Mouse (Mus musculus): ENCODE measurements at regions not wholly inside any gene's neighbourhood (a gene's known extent, or its start where the extent isn't known, plus 50 kb on each side); places are given as distances from the start of the nearest gene placed in this dataset.

DNA sequence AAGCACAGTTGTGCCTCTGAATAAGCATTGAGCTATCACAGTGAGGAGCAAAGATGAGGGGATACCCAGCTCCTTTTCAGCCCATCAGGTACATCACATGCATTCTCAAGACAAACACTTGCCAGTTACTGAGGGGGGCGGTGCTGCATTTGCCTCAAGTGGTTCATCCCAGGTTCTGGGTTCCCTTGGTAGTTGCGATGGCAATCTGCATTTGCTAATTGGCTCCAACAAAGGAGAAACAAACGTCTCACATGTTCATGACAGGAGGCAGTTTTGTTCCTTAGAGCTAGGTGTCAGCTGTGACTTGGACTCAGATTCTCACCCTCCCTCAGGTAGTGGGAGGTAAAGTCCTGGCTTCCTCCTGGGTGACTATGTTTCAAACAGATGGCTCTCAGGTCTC lies 425.5 kb downstream of the 1810013L24Rik start:
- no peak for DNase-seq (ENCODE audit: low spot score in 2 of 2)

DNA sequence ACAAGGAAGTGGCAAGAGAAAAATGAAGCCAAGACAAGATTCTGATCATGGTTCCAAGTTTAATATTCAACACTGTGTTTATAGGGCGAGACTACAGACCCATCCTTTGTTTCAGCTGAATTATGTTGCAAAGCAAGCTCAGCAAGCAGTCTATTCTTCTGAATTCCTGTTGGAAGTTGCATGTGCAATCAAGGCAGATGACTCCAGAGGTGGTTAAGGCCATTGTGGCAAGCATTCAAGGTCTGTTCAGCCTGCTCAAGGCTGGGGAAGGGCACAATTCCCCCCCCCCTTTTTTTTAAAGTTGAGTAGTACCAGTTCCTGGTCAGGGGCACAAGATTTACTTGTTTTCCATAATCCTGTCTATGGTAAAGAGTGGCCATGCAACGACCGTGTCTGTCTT lies 431.1 kb downstream of the 1810013L24Rik start:
- no peak for DNase-seq (ENCODE audit: low spot score in 2 of 2)

DNA sequence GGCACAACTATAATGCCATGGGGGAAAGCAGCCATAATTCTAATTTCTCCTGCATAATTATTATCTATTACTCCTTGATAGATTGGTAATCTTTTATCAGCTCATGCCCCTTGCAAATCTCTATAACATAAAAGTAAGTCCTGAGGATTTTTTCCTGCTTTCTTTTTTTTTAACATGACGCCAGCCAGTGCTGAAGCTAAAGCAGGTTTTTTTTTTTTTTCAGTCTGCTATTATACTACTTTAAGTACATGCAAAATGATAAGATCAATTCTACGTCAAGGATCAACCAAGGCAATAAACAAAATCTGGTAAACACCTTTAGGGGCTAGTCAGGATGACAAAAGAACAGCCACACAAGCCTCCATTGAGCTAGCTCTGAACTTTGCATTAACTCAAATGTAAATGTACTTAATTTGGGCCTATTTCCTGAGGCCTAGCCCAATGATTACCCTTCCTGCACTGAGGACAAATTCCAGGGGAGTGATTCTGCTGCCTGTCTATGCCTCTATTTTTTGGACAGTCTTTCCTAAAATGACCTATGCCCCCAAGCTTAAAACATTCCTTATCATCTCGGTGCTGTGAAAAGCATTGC lies 434.8 kb downstream of the 1810013L24Rik start:
- no peak for DNase-seq (ENCODE audit: low spot score in 2 of 2)

DNA sequence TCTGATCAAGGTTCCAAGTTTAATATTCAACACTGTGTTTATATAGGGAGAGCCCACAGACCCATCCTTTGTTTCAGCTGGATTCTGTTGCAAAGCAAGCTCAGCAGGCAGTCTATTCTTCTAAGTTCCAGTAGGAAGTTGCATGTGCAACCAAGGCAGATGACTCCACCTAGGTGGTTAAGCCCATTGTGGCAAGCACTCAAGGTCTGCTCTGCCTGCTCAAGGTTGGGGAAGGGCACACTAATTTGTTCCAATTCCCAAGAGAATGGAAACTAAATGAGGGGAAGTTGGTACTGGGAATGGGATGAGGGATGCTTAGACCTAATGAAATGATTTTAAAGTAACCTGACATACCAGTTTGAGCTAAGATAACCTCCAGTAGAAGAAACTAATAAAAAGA lies 437.3 kb downstream of the 1810013L24Rik start:
- DNase-seq (ENCODE audit: low spot score in 2 of 2) = no peak

DNA sequence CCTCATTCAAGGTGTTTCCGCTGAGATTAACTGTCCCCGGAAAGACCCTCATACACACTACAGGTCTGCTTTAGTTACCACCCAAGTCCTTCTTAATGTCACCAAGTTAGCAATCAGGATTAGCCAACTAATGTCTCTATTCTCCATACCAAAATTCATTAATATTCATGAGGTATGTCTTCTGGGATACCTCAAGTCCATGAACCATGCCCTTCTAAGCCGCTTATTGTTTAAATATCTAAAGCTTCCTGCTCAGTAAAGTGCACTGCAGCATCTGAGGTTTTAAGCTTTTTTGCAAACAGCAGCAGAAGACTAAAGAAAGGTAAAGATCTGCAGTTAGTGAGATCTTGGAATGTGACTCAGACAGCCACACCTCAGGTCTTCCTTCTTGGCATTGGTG lies 440.2 kb downstream of the 1810013L24Rik start:
- DNase-seq (ENCODE audit: low spot score in 2 of 2) = no peak

DNA sequence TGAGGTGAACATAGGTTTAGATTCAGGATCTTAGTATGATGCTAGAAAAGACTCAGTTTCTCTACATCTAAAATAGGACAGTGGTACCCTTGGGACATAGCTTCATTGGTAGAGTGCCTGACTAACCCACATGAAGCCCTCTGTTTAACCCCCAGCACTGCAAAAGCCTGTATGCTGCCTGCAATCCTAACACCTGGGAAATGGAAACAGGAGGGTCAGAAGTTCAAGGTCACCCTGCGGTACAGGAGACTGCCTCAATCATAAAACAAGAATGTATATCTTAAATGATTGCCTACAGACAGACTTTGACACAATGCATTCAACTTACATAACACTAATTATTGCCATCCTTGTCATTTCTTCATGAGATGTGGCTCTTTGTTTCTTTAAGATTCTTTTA lies 440.8 kb downstream of the 1810013L24Rik start:
- no peak for DNase-seq (ENCODE audit: low spot score in 2 of 2)

DNA sequence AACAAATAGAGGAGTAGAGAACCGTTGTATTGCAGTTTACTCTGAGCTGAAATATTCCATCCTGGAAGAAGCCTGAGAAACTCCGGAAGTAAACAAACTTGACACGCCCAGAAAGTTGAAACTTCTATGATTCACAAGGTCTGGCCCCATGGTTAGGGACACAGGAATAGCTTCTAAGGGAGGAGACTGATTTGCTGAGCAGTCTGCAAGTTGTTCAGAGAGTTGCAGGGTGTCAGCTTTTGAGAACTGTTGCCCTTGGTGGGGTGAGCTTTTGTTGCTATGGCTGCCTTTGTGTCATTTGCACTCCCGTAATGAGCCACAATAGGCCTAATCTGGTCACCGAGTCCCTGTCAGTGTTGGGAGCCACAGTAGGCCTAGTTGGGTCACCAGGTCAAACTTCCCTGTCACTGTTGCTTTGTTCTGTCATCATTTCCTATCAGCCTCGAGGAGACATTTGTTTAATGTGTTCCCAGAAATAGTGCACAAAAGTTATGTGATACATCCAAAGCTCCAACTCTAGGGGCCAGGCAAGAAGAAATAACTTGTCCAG lies 443.9 kb downstream of the 1810013L24Rik start:
- no peak for DNase-seq (ENCODE audit: low spot score in 2 of 2)

DNA sequence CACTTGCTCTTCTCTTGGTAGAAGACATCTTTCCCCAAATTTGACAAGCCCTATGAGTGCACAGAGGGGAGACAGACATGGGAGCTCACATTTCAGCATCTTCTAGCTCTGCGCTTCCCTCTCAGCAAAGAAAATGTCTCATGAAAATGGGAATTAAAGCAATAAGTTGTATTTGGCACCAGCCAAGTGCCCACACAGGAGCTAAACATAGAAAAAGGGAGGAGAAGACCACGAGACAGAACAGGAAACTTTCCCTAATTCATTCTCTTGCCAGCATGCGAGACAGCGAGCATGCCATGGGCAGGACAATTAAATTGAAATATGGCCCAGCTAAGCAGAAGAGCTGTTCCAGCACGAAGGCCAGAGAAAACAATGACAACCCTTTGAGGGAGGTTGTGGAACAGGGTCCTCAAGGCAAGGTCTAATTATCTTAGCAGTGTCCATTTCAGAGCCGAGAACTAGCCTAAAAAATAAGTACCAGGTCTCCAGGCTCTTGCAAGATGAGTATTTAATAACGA lies 444.7 kb downstream of the 1810013L24Rik start:
- DNase-seq (ENCODE audit: low spot score in 2 of 2) = no peak

DNA sequence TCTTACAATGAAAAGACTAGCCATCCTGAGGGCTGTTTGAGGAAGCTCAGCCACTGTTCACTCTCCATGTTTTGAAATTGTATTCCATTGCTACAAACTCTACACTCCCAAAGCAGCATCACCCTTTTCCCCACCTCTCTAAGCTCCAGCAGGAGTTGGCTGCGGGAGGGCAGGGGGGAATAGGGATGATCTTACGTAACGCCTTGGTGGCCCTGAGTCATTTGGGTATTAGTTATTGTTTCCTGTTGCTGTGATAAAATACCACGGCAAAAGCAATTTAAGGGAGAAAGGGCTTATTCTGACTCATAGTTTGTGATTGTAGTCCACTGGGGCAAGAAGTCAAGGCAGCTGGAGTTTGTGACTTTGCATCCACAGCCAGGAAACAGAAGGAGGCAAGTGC lies 445.5 kb downstream of the 1810013L24Rik start:
- no peak for DNase-seq (ENCODE audit: low spot score in 2 of 2)

DNA sequence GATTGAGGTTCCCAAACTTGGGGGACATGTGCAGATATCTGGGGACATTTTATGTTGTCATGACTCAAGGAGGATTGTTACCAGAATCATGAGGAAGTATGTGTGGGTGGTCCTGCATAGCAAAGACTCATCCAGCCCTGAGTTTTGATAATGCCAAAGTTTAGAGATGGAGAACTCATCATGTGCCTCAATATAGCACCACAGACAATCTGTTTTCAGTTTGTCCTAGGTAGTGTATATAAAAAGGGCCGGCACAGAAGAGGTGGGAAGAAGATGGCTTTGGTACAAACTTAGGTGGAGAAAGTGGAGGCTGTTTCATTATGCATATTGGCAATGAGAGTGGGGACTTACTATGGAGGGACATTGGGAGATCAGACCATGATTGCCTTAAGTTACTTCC lies 447.2 kb downstream of the 1810013L24Rik start:
- no peak for DNase-seq (ENCODE audit: low spot score in 2 of 2)

DNA sequence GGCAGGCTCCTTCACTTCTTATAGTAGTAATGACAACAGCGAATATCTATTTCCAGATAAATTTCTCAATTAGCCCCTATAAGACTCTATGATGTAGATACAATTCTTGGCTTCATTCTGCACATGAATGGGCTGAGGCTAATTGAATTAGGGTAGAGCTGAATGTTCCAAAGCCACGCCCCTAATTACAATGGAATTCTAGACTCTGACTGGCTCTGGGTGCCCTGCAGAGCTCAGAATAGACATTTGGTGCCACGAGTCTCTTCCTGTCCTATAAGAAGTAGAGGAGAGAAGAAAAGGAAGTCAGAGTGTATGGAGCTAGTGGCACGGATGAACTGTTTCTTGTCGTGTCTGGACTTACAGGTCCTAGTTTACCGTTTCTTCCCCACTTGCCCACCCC lies 449.8 kb downstream of the 1810013L24Rik start:
- DNase-seq (ENCODE audit: low spot score in 2 of 2) = no peak

DNA sequence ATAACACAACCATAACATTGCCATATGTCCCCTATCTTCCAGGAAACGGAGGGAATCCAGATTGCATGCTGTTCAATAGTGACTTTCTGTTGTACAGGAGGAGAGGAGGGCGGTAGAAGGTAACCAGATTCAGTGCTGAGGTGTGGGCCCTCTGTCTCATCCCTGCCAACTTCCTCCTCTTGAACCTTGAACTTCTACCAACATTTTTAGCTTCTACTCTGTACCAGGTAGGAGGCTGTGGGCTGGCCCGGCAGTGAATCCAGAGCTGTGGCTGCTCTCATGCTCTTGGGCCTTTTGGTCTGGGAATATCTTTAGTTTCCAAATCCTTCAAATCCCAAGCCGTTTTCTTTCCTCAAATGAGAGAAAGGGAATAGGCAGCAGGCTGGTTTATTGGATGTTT lies 450.5 kb downstream of the 1810013L24Rik start:
- no peak for DNase-seq (ENCODE audit: low spot score in 2 of 2)

DNA sequence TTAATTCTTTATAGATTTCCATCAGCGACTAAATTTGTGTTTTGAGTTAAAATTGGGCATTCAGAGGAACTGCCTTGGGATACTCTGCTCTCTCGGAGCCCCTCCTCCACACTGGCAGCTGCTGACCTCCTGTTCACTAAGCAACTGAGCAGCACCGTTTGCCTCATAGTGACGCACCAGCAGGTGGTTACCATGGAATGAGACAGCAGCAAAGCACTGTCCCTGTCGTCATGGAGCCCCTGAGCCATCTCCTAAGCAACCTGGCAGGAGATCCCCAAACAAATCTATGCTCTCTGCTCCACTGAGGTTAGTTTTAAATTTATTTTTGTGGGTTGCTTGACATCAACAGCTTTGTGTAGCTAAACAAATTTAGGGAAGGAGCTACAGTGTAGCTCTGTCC lies 451.0 kb downstream of the 1810013L24Rik start:
- no peak for DNase-seq (ENCODE audit: low spot score in 2 of 2)

DNA sequence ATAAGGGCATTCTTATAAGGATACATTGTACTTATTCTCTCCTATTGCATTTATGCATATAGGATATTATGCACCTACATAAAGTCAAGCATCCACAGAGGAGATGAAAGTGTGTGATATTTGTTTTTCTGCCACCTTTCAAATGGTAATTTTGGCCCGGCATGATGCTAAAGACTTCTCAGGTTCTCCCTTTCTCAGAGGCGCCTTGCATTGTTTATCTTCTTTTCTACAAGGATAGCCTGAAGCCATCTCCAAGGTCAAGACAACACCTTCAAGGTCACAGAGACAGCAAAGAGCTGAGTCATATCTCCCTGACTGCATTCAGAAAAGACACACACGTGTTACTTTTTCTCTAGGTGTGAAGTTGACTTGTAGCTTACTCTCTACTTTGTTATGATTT lies 454.5 kb downstream of the 1810013L24Rik start:
- DNase-seq (ENCODE audit: low spot score in 2 of 2) = no peak

DNA sequence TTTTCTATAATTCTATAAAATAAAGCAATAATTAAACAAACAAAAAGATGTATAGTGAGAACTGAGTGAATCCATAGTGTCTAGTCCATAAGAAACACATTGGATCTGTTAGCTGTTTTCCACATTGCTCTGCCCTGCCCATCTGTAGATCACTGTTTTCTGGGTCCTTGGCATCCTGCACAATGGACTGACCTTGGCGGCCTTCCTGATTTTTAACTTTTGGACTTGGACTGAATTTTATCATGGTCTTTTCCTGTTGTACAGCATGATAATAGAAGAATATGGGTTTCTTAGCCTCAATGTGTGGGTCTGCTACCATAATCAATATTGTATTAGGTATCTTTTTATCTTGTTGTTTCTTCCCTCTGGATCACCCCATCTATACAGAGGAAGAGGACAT lies 456.0 kb downstream of the 1810013L24Rik start:
- no peak for DNase-seq (ENCODE audit: low spot score in 2 of 2)

DNA sequence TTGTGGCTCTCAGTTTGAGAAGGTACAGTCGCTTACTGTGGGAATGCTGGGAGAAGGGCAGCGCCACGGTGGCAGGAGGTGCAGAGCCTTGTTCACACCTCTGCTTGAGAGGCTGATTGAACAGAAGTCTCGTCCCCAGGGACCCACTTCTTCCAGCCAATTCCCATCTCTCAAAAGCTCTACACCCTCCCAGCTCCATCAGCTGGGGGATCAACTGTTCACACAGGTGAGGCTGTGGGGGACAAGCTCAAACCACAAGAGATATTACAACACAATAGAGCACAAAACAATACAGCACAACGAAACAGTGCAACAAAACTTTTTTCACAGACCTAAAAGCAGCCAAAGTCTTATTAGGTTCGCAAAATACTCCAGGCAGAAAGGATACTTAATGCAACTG lies 457.7 kb downstream of the 1810013L24Rik start:
- no peak for DNase-seq (ENCODE audit: low spot score in 2 of 2)

DNA sequence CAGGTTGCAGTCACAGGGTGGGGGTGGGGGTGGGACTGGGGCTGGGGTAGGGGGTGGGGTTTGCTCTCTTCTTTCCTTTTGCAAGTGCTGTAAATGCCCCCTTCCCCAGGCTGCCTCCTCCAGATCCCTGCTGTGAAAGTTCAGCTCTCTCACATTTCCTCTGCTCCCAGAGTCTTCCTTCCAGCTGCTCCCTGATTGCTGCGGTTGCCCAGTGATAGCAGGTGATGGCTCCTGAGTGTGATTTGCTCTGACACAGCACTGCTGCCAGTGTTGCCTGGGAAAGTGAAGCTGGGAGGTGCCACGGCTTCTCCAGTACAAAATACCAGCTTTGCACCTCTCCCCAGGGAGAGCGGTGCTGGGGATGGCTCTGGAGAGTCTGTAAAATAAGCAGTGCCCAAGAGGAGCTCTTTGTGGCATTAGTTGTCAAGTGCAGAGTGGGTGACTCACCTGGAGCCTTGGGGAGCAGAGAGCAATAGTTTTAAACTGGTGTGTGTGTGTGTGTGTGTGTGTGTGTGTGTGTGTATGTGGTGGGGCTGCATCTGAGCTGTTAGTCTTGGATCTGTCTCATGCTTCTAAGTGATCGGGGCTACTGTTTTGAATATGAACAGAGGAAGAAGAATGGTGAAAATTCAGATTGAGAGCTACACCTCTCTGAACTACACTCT lies 461.6 kb downstream of the 1810013L24Rik start:
- no peak for DNase-seq (ENCODE audit: low spot score in 2 of 2)

DNA sequence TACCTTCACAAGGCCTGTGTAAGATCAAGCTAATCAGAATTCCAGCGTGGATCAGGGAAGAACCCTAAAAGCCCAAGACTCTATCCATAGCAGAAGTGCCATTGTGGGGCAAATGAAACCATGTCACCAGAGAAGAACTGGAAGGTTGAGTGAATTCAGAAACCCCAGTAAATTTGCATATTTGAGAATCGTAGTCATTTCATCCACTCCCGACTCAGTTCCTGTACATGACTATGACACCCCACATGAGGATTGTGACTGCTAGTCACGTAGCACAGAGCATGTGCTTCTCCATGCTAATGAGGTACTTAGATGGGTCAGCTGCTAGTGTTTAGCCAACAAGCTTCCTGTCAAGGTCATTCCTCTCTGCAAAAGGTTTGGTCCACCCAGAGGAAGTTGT lies 473.2 kb downstream of the 1810013L24Rik start:
- DNase-seq (ENCODE audit: low spot score in 2 of 2) = no peak

DNA sequence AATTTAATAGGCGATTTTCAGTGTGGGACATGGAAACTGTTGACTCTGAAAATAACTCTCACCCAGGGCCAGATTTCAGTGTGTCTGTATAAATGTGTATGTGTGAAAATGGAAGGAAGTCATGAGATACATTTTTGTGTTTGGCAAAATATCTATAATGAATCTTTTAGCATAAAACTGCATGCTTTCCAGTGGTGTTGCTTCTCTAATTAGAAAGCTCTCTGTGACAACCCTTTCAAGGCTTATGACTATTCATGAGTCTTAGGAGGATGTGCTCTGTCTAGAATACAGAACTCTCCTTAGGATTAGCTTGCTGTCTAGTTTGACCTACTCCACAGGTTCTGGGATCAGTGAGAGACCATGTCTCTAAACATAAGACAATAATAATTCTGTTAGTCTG lies 474.2 kb downstream of the 1810013L24Rik start:
- DNase-seq (ENCODE audit: low spot score in 2 of 2) = no peak

DNA sequence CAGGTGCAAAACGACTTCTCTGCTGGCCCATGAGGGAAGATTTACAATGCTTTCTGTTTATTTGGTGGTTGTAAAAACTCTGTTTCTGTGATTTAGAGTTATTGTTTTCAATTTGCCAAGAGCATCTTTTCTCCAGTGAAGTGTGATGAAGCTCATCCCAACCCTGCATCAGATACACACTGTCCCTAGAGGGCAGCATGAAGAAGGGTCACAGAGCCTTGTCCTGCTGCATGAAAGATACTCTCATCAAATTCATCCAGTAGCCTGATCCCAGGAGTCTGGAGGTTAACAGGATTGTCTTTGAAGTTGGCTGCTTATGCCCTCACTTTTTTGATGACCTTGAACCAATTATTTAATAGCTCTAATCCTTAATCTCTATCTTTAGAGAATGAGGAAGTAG lies 480.8 kb downstream of the 1810013L24Rik start:
- DNase-seq (ENCODE audit: low spot score in 2 of 2) = no peak

DNA sequence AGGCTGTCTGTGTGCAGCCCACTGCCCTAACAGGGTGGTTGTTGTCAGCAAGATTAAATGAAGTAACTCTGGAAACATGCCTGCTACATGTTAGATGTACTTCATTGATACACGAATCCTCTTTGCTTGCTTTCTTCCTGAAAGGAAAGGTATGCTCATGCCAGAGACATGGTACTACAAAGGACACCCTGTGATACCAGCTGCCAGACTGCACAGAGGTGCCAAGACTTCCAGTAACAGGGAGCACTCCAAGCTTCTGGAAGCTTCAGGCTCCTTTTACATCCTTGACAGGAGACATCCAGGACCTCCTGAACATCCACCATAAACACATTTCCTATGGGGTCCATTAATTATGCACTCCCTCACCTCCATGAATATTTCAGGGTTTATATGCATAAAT lies 505.7 kb downstream of the 1810013L24Rik start:
- no peak for DNase-seq (ENCODE audit: low spot score in 2 of 2)

DNA sequence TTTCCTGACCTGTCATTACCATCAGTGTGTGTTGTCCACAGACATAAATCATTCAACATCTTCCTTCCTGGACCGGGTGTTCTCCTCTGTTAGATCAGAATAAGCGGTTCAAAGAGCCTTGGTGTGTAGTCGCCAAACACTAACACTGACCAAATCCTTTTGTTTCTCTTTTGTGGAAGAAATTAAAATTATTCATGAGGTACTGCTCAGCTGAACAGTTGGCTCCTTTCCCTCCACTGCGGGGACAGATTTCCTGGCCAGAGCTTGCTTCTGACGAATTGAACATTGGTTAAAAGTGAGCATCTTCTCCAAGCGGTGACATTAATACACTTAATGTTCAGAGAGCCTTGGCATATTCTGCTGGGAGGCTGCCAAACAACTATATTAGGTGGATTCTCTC lies 506.2 kb downstream of the 1810013L24Rik start:
- DNase-seq (ENCODE audit: low spot score in 2 of 2) = no peak

DNA sequence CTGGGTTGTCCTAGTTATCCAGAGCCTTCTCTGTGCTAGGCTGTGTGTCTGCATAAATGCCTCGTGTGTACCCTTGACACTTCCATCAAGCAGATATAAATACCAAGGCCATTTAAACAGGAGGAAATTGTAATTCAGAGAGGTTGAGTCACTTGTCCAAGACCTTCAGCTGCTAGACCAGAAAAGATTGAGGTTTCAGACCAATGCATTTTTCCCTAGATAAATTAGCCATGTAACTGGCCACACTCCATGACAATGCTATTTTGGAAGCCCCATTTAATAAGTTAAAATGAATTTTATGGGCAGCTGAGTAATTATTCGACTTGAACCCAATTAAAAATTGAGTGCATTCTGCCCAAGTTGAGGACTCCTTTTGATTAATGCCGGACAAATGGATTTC lies 509.6 kb downstream of the 1810013L24Rik start:
- DNase-seq (ENCODE audit: low spot score in 2 of 2) = no peak
